Mouse (Mus musculus) urinary bladder, adult 2 months (tissue): ENCODE data around the gene Shroom3. TPM values are rescaled to one million over a fixed set of nuclear protein-coding genes. Genes with fewer than 3 reads are reported as not detected.

Experiments used
- DNase-seq: peaks from one replicate; pipeline ENCODE4 v3.0.0; 2022; ENCODE audit warnings: low spot score
- polyA plus RNA-seq: library from polyadenylated mRNA; depleted of rRNA; stranded (reverse); fragments of >200 nt; gene quantifications from 2 replicates; pipeline ENCODE4 v1.2.3, GENCODE M21; 2012; rRNA removed

The Shroom3 gene
- polyA plus RNA-seq, 1 experiment = 26.5 TPM

DNA sequence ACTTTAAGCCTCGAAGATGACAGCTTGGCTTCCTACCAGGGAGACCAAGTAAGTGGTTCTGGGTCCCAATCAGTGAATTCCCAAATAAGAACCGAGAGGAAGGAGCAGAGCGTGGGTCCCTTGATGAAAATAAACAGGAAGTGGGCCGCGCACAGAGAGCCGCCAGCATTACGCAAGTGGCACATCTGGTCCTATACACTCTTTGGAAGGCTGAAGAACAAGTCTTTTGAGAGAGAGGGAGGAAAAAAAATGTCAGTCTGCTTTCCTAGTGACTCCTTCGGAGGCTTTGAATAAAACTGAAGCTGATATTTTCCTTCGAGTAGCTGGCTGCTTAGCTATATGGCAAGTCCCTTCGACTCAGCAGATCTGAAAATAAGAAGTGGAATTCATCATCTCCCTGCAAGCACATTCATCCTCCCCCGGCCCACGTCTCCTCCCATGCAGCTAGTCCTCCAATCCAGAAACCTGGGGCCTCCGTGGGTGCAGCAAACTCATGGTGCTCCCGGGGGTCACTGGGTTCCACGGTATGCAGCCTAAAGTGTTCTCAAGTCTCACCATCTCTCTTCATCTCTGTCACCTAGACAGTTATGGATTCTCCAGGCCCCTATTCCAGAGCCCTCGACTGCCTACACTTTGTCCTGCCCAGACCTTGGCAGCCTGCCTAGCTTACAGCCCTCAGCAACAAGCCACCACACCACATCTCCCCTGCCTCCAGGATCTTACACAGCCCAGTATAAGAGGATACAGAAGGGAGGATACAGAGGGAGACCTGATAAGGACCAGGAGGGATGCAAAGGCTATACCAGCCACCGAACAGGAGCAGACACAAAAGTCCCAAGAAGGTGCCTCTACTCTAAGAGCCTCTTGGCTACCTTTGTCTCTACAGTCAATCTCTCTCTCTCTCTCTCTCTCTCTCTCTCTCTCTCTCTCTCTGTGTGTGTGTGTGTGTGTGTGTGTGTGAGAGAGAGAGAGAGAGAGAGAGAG, 317.8 kb downstream of the Shroom3 start:
- DNase-seq = no peak

DNA sequence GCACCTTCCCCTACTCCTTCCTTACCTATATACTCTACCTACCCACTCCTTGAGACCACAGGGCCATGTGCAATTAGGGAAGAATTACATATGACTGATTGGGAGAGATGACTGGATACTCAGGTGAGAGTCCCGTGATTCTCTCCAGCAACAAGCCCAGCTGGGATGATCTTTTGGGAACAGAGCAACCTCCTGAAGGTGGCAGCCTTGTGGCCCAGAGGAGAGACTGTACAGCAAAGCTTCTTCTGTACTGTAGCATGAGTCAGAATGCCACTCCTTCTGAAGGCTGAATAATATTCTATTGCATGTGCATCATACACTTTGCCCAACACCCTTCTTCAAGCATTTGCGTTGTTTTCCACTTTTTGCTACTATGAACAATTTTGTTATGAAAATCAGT, 319.4 kb downstream of the Shroom3 start:
- DNase-seq = no peak

DNA sequence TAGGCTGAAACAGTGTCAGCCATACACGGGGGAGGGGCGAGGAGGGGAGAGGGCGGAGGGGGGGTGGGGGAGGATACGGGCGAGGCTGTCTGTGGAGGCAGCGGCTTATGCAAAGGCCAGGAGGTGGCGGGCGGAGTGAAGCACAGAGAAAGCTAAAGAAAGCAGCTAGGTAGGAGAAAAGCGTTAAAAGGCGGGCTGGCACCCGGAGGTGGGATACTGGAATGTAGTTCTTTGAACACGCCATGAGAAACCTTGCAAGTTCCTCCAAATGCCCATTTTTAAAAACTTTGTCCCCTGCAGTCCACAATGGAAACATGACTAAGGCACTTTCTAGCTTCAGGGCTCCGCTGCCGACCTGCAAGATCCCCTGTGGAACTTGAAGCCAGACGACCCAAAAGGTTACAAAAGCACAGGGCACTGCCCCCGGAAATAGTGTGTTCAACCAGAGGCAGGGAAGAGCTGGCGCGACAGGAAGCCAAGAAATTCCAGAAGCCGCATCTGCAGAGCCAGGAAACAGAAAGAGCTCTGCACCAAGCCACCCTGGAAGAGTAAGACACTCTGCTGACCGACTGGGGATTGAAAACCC, 322.1 kb downstream of the Shroom3 start:
- no peak for DNase-seq

DNA sequence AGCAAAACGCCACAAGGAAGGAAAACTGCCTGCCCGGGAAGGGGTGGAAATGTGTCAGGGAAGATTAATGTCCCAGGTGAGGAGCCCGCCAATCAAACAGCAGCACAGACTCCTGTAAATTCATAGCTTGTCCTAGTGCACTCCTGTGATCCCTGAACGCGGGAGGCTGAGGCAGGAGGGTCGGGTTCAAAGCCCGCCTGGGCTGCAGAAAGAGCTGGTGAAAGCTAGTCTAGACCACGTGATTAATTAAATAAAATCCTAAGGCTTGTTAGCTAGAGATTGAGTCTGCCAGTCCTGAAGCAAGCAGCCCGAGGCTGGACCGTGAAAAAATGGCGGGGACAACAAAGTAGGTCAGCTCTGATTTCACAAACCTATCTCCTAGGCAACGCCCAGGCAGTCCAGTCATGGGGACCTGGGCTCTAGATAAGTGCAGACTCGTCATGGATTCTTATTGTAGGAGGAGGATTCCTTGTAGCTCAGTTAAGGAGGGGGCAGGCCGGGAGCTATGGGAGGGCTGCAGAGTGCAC, 322.6 kb downstream of the Shroom3 start:
- no peak for DNase-seq

DNA sequence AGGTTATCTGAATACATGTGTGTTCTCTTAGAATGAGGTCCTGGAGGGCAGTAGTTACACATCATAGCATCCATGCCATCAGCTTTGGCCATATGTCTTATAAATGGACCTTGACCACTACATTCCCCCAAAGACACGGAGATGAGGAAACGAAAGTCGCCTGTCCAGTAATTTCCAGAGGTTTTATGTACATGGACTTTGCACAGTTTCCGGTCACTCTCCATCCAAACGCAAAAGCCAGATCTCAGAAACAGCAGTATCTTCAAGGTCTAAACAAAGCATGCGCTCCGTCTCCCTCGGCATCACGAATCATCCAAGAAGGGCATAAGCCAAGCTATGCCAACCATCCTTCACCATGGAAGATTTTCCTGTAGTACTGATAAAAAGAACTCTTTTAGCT, 325.0 kb downstream of the Shroom3 start:
- DNase-seq = no peak

Other genes with a start within 250 kb of the Shroom3 start
- gene Nup54, start 248.2 kb upstream of the Shroom3 start, polyA plus RNA-seq = 21.1 and 25.9 TPM in 2 replicates
- 84.3 and 96.2 TPM in 2 replicates for gene Scarb2, start 176.6 kb upstream of the Shroom3 start, polyA plus RNA-seq
- 0.86 and 1.0 TPM in 2 replicates for gene Fam47e, start 128.4 kb upstream of the Shroom3 start, polyA plus RNA-seq
- 28.9 and 29.0 TPM in 2 replicates for gene Stbd1, start 80.4 kb upstream of the Shroom3 start, polyA plus RNA-seq
- gene Ccdc158, start 8.2 kb upstream of the Shroom3 start, polyA plus RNA-seq = 1.2 and 1.3 TPM in 2 replicates